Mouse (Mus musculus) stomach, embryonic 15.5 days (tissue): ENCODE data around the gene Cyp4f40. TPM values are rescaled to one million over a fixed set of nuclear protein-coding genes. Genes with fewer than 3 reads are reported as not detected.
A peak's percentile ranks its signal among the peaks of the same experiment; 100 is the strongest.
"Not testable (repeated sequence)": the region's sequence is repeated elsewhere in the genome, so short reads cannot be mapped to it uniquely, and the experiment has no call there.

ENCODE experiments used
- ATAC-seq: fragments of 200-750 bp; cut with Nextera tagmentation; 2 replicates; pipeline ENCODE4 v1.8.0; 2017; ENCODE audit warnings: low read depth, moderate number of reproducible peaks, moderate TSS enrichment; ENCODE audit not compliant: insufficient read depth, low FRiP score
- H3K27ac ChIP-seq: fragments of 300-500 bp; sonication (generic); 2 replicates; pipeline ENCODE4 v1.5.1; 2015; ENCODE audit warnings: mild to moderate bottlenecking, inconsistent platforms
- H3K27me3 ChIP-seq: fragments of 300-500 bp; sonication (generic); replicated peaks from 2 replicates; pipeline ENCODE4 v1.6.1; 2015; ENCODE audit warnings: inconsistent platforms
- H3K36me3 ChIP-seq: fragments of 300-500 bp; sonication (generic); 2 replicates; pipeline ENCODE4 v1.6.1; 2015; ENCODE audit warnings: inconsistent platforms
- H3K4me1 ChIP-seq: fragments of 300-500 bp; sonication (generic); 2 replicates; pipeline ENCODE4 v1.6.1; 2015; ENCODE audit warnings: inconsistent platforms
- H3K4me2 ChIP-seq: fragments of 300-500 bp; sonication (generic); 2 replicates; pipeline ENCODE4 v1.6.1; 2015; ENCODE audit warnings: mild to moderate bottlenecking, inconsistent platforms
- H3K4me3 ChIP-seq: fragments of 300-500 bp; sonication (generic); replicated peaks from 2 replicates; pipeline ENCODE4 v1.5.1; 2015; ENCODE audit warnings: inconsistent platforms
- H3K9ac ChIP-seq: fragments of 300-500 bp; sonication (generic); 2 replicates; pipeline ENCODE4 v1.6.1; 2015; ENCODE audit warnings: inconsistent platforms
- H3K9me3 ChIP-seq: fragments of 300-500 bp; sonication (generic); 2 replicates; pipeline ENCODE4 v1.6.1; 2016; ENCODE audit warnings: inconsistent platforms
- WGBS: fragments of 180-500 bp; shearing (Covaris S2); methylation state at CpG from one replicate; pipeline ENCODE4 v1.1.7; 2015; 5-methylcytosine and 5-hydroxymethylcytosine counted together
- polyA plus RNA-seq: library from polyadenylated mRNA; unstranded; fragments of >200 nt; fragmentation: Nextera tagmentation; extraction: Ambion mirVana; gene quantifications from 2 replicates; pipeline ENCODE4 v1.2.1, GENCODE M21; 2015

Gene Cyp4f40
- polyA plus RNA-seq, 1 experiment from 2014 or later, result 2.9 TPM

DNA sequence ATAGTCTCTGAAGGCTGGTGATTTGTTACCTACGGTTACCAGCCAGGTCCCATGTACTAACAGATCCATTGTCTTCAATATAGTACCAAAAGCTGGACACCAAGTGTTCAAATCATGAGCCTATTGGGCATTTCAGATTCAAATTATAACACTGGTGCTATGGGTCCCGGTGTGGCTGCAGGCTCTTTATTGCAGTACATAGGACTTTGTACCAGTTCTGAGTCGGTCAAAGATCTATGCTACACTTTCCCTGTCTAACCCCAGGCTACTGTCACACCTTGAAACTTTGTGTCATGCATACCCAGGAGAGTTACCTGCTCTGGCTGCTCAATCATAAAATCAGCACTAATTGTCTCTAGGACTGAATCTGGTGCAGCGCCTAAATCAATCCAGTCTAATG lies 4.8 kb upstream of the Cyp4f40 start:
- Histone ChIP-seq H3K27me3 (no peaks in the 10 kb centered on the region), H3K4me3 (no peak overlapping the region), H3K9ac (no peak overlapping the region), H3K27ac (no peak overlapping the region), H3K4me1 (no peaks in the 10 kb centered on the region), H3K36me3 (no peaks in the 10 kb centered on the region), H3K4me2 (no peak overlapping the region), H3K9me3 (no peaks in the 10 kb centered on the region)
- ATAC-seq, result no peak
- 86% methylated on average over 4 of the region's 4 CpGs for WGBS

- Histone ChIP-seq H3K4me1 (no peaks in the 10 kb centered on the region), H3K27ac (no peak overlapping the region), H3K36me3 (no peaks in the 10 kb centered on the region), H3K4me2 (no peak overlapping the region), H3K27me3 (no peaks in the 10 kb centered on the region), H3K9me3 (no peaks in the 10 kb centered on the region), H3K9ac (no peak overlapping the region), H3K4me3 (no peak overlapping the region)
- no peak for ATAC-seq
- WGBS, result 67% methylated on average over 3 of the region's 3 CpGs
These were observed 1.7 kb upstream of the Cyp4f40 start for GRCm38 (mm10) chr17:32657041-32657440.

GRCm38 (mm10) chr17:32658246-32658645 lies 454 bp upstream of the Cyp4f40 start:
- WGBS, result 61% methylated on average over 1 of the region's 1 CpGs
- peak overlapping the region; percentile 55; the same call in 1 of the 2 replicates for H3K27ac ChIP-seq
- ATAC-seq, result no peak

GRCm38 (mm10) chr17:32673976-32674375 lies 15.3 kb downstream of the Cyp4f40 start:
- no peaks in the 10 kb centered on the region for H3K4me1 ChIP-seq
- H3K4me2 ChIP-seq, result no peak overlapping the region
- no peak overlapping the region for H3K27ac ChIP-seq
- no peaks in the 10 kb centered on the region for H3K27me3 ChIP-seq
- no peaks in the 10 kb centered on the region for H3K36me3 ChIP-seq
- no peak for ATAC-seq
- no peak overlapping the region for H3K4me3 ChIP-seq
- 62% methylated on average over 7 of the region's 7 CpGs for WGBS
- no peaks in the 10 kb centered on the region for H3K9me3 ChIP-seq
- no peak overlapping the region for H3K9ac ChIP-seq

More at GRCm38 (mm10) chr17:32658246-32658645, 454 bp upstream of the Cyp4f40 start:
- Histone ChIP-seq H3K36me3 (no peaks in the 10 kb centered on the region), H3K9me3 (no peaks in the 10 kb centered on the region), H3K27me3 (no peaks in the 10 kb centered on the region), H3K4me2 (no peak overlapping the region), H3K4me1 (no peaks in the 10 kb centered on the region), H3K4me3 (no peak overlapping the region), H3K9ac (no peak overlapping the region)

- Histone ChIP-seq H3K27me3 (no peaks in the 10 kb centered on the region), H3K4me2 (peak overlapping the region; percentile 35; the same call in 1 of the 2 replicates), H3K27ac (no peak overlapping the region), H3K9ac (no peak overlapping the region), H3K4me1 (no peaks in the 10 kb centered on the region), H3K36me3 (no peaks in the 10 kb centered on the region), H3K9me3 (no peaks in the 10 kb centered on the region), H3K4me3 (no peak overlapping the region)
- WGBS, result 35% methylated on average over 21 of the region's 21 CpGs
- ATAC-seq, result no peak
These were observed 17.4 kb downstream of the Cyp4f40 start for GRCm38 (mm10) chr17:32676040-32676635.

GRCm38 (mm10) chr17:32680404-32680803 lies 21.7 kb downstream of the Cyp4f40 start:
- H3K9me3 ChIP-seq, result no peaks in the 10 kb centered on the region
- H3K27me3 ChIP-seq, result no peaks in the 10 kb centered on the region
- H3K27ac ChIP-seq, result no peak overlapping the region
- WGBS, result 14% methylated on average over 2 of the region's 2 CpGs
- ATAC-seq, result no peak
- no peaks in the 10 kb centered on the region for H3K36me3 ChIP-seq
- no peaks in the 10 kb centered on the region for H3K4me1 ChIP-seq
- no peak overlapping the region for H3K4me2 ChIP-seq
- H3K4me3 ChIP-seq, result no peak overlapping the region
- H3K9ac ChIP-seq, result no peak overlapping the region

DNA sequence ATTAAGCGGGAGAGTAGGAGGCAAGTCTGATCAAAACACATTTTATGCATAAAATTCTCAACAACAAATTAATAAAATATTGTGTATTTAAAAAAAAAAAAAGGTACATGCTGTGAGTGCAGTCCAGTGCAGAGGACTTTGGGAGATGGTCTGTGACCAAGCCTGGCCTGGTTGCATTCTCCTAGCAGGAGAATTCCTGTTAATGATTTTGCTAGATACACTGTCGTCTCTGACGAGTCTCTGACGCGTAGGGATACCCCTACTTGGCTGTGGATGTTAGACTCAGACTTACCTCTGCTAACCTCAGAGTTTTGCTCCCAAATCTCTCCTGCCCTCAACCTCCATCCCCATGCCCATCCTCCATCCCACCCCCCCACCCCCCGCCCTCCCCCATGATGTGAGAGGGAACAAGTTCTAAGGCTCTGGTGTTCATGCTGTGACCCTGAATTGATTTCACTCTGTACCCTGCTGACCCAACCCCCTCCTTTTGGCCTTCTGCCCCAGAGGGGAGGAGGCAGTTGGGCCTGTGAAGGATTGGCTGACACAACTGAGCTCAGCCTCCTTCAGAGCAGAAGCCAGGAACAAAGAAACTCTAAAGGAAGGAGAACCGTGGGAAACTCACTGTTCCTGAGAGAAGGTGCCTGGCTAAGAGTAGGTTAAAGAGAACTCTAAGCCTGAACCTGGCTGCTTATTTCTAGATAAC lies 26.5 kb downstream of the Cyp4f40 start, which contains the start of gene Cyp4f15:
Cyp4f15 (plus strand) TSS at position 580 of the 703 bp plus-strand sequence.
- Histone ChIP-seq H3K4me1 (no peaks in the 10 kb centered on the region), H3K9ac (no peak within 1 kb of the TSS), H3K9me3 (no peaks in the 10 kb centered on the region), H3K4me3 (no peak within 1 kb of the TSS), H3K27ac (no peak within 1 kb of the TSS), H3K4me2 (no peak within 1 kb of the TSS), H3K36me3 (no peaks in the 10 kb centered on the region), H3K27me3 (no peaks in the 10 kb centered on the region)
- 29% methylated on average over 7 of the region's 7 CpGs for WGBS
- ATAC-seq, result no peak

DNA sequence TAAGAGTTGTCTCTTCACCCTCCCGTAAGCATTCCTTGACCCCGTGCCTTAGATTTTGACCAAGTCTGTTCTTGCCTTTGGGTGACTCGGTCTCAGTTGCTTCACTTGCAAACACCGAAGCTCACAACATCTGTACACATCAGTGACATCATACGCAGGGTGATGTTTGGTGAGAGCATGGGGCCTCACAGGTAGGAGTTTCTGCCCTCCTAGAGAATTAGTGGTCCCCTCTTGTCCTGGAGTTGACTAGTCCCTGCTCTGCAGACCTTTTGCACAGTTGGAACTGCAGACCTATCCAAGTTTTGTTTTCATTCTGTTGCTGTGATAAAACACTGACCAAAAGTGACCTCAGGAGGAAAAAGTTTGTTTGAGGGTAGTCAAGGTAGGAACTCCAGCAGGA lies 28.0 kb downstream of the Cyp4f40 start:
- H3K4me1 ChIP-seq, result no peaks in the 10 kb centered on the region
- no peak overlapping the region for H3K4me2 ChIP-seq
- H3K9ac ChIP-seq, result no peak overlapping the region
- no peaks in the 10 kb centered on the region for H3K27me3 ChIP-seq
- no peaks in the 10 kb centered on the region for H3K9me3 ChIP-seq
- WGBS, result 81% methylated on average over 5 of the region's 5 CpGs
- no peaks in the 10 kb centered on the region for H3K36me3 ChIP-seq
- no peak overlapping the region for H3K4me3 ChIP-seq
- H3K27ac ChIP-seq, result no peak overlapping the region
- ATAC-seq, result no peak

DNA sequence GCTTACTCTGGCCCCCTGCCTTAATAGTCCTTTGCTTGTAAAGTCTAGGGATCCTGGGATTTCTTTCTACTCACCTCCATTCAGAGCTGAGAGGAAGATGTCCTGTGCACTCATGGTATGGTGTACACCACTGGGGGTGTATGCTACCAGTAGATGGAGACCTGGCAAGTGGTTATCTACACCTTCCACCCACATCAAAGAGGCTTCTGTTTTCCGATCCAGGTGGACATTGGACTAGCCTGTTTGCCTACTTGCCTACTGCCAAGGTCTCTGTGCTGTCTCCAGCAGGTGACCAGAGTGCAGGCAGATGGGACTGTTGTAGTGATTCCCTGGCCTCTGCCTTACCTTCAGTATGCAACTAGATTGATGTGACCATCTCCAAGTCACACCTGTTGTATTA lies 32.3 kb downstream of the Cyp4f40 start:
- Histone ChIP-seq H3K4me3 (no peak overlapping the region), H3K27ac (no peak overlapping the region), H3K9me3 (no peaks in the 10 kb centered on the region), H3K27me3 (no peaks in the 10 kb centered on the region), H3K4me2 (no peak overlapping the region), H3K4me1 (no peaks in the 10 kb centered on the region), H3K9ac (no peak overlapping the region), H3K36me3 (no peaks in the 10 kb centered on the region)
- 73% methylated on average over 1 of the region's 1 CpGs for WGBS
- no peak for ATAC-seq

GRCm38 (mm10) chr17:32702826-32703225 lies 44.1 kb downstream of the Cyp4f40 start:
- H3K36me3 ChIP-seq, result no peaks in the 10 kb centered on the region
- 33% methylated on average over 22 of the region's 22 CpGs for WGBS
- no peaks in the 10 kb centered on the region for H3K4me1 ChIP-seq
- no peak overlapping the region for H3K27ac ChIP-seq
- H3K9me3 ChIP-seq, result no peaks in the 10 kb centered on the region
- H3K4me3 ChIP-seq, result peak overlapping the region; percentile 5; the same call in 1 of the 2 replicates
- peak; percentile 75 for ATAC-seq
- peak overlapping the region; percentile 37 for H3K4me2 ChIP-seq
- no peak overlapping the region for H3K9ac ChIP-seq
- H3K27me3 ChIP-seq, result no peaks in the 10 kb centered on the region

DNA sequence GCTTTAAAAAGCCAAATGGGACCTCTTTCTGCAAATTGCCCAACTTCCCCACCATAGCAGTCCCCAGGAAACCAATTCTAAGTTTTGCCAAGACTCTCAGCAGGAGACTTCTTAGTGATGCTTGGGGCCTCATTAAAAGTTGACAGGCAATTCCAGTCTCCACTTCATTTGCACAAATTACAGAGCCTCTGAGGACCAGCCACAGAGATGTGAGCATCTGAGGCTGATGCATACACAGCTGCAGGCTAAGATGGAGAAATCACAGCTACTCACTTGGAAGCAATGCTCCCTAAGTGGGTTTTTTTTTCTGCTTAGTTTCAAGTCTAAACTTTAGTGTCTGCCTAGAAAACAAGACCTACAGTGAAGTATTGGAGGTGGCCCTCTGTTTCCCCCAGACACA lies 51.8 kb downstream of the Cyp4f40 start:
- H3K4me2 ChIP-seq, ATAC-seq, H3K27ac ChIP-seq, H3K9me3 ChIP-seq, H3K36me3 ChIP-seq, H3K27me3 ChIP-seq, H3K4me3 ChIP-seq, H3K4me1 ChIP-seq, H3K9ac ChIP-seq: not testable (repeated sequence)

- not testable (repeated sequence) for H3K9me3 ChIP-seq
- WGBS, result 64% methylated on average over 1 of the region's 1 CpGs
These were observed 63.5 kb downstream of the Cyp4f40 start for GRCm38 (mm10) chr17:32722151-32722550.

More at GRCm38 (mm10) chr17:32722151-32722550, 63.5 kb downstream of the Cyp4f40 start:
- H3K4me2 ChIP-seq, H3K36me3 ChIP-seq, ATAC-seq, H3K4me1 ChIP-seq, H3K27me3 ChIP-seq, H3K27ac ChIP-seq, H3K9ac ChIP-seq, H3K4me3 ChIP-seq: not testable (repeated sequence)
